Mouse (Mus musculus): ENCODE data around the gene Kif27. TPM values are rescaled to one million over a fixed set of nuclear protein-coding genes. Genes with fewer than 3 reads are reported as not detected.

The Kif27 gene
- total and polyA plus RNA-seq, 3 experiments = not detected

GRCm38 (mm10) chr13:58309499-58309898, 49.4 kb downstream of the Kif27 start:
- no peak overlapping the region for H3K4me2 ChIP-seq (ENCODE audit: insufficient read depth, low read depth, poor library complexity, severe bottlenecking)
- H3K27ac ChIP-seq (ENCODE audit: insufficient read depth, low read depth) = no peak overlapping the region
- H3K4me1 ChIP-seq (ENCODE audit: control insufficient read depth in 1 of 2, insufficient read depth in 2 of 2) = peaks cover 0 to 3% of the 10 kb centered on the region in 2 experiments; a peak in 1 of 4 replicates
- no peaks in the 10 kb centered on the region for H3K9me3 ChIP-seq (replicated peaks; ENCODE audit: low read length)
- TF ChIP-seq ETS1 (conservative IDR thresholded peaks at IDR 0.05; ENCODE audit: low read depth, low read length) = no peak
- TF ChIP-seq BHLHE40 (IDR thresholded peaks at IDR 0.05; ENCODE audit: low read depth, low read length) = no peak
- no peak for TF ChIP-seq ZC3H11A (IDR thresholded peaks at IDR 0.05; ENCODE audit: low read depth, low read length)
- no peak for TF ChIP-seq UBTF (IDR thresholded peaks at IDR 0.05; ENCODE audit: low read depth, low read length)
- TF ChIP-seq KAT2A (IDR thresholded peaks at IDR 0.05; ENCODE audit: insufficient replicate concordance, low read length) = no peak
- no peak for TF ChIP-seq HCFC1 (IDR thresholded peaks at IDR 0.05; ENCODE audit: low read depth, low read length)
- TF ChIP-seq SIN3A (IDR thresholded peaks at IDR 0.05; ENCODE audit: low read length) = no peak
- no peak for TF ChIP-seq POLR2AphosphoS2 (IDR thresholded peaks at IDR 0.05; ENCODE audit: low read depth, low read length)
- no peak for TF ChIP-seq MXI1 (IDR thresholded peaks at IDR 0.05; ENCODE audit: low read depth, low read length)
- no peak for TF ChIP-seq SMC3 (IDR thresholded peaks at IDR 0.05; ENCODE audit: low read depth, low read length)
- TF ChIP-seq CHD2 (IDR thresholded peaks at IDR 0.05; ENCODE audit: low read length) = no peak
- no peak for TF ChIP-seq E2F4 (IDR thresholded peaks at IDR 0.05; ENCODE audit: insufficient replicate concordance, low read depth, low read length)
- no peak overlapping the region for H3K9ac ChIP-seq (ENCODE audit: insufficient read depth, low read depth)
- dilution Hi-C loops (cut with MboI; ENCODE audit: extremely low pct_ligation_motif_present, extremely low pct_unique_long_range_greater_than_20kb, low sequenced_read_pairs) (no loop called here), in situ Hi-C loops (cut with MboI; ENCODE audit: low pct_ligation_motif_present, low pct_unique_long_range_greater_than_20kb, low sequenced_read_pairs) (no loop called here)
- no peak for DNase-seq (ENCODE audit: extremely low read depth)
- H3K36me3 ChIP-seq (replicated peaks in 1 of 2; ENCODE audit: control insufficient read depth in 1 of 2, insufficient read depth in 1 of 2, low read length in 1 of 2) = no peaks in the 10 kb centered on the region
- no peak overlapping the region for H3K4me3 ChIP-seq (replicated peaks in 1 of 3; ENCODE audit: low read depth in 2 of 3, low read length in 2 of 3, poor library complexity in 1 of 3)
- H3K79me2 ChIP-seq (replicated peaks; ENCODE audit: control insufficient read depth, extremely low read depth, insufficient read depth, poor library complexity, severe bottlenecking) = no peaks in the 10 kb centered on the region
- no peaks in the 10 kb centered on the region for H3K27me3 ChIP-seq (replicated peaks)

GRCm38 (mm10) chr13:58307453-58307852, 51.5 kb downstream of the Kif27 start:
- dilution Hi-C loops (cut with MboI; ENCODE audit: extremely low pct_ligation_motif_present, extremely low pct_unique_long_range_greater_than_20kb, low sequenced_read_pairs) = no loop called here
- Histone ChIP-seq H3K4me2 (ENCODE audit: insufficient read depth, low read depth, poor library complexity, severe bottlenecking) (no peak overlapping the region), H3K27me3 (replicated peaks) (no peaks in the 10 kb centered on the region), H3K4me1 (ENCODE audit: control insufficient read depth in 1 of 2, insufficient read depth in 2 of 2) (peaks cover 0 to 3% of the 10 kb centered on the region in 2 experiments; a peak in 1 of 4 replicates), H3K4me3 (replicated peaks in 1 of 3; ENCODE audit: low read depth in 2 of 3, low read length in 2 of 3, poor library complexity in 1 of 3) (no peak overlapping the region), H3K79me2 (replicated peaks; ENCODE audit: control insufficient read depth, extremely low read depth, insufficient read depth, poor library complexity, severe bottlenecking) (no peaks in the 10 kb centered on the region), H3K9ac (ENCODE audit: insufficient read depth, low read depth) (no peak overlapping the region), H3K27ac (ENCODE audit: insufficient read depth, low read depth) (no peak overlapping the region), H3K9me3 (replicated peaks; ENCODE audit: low read length) (no peaks in the 10 kb centered on the region), H3K36me3 (replicated peaks in 1 of 2; ENCODE audit: control insufficient read depth in 1 of 2, insufficient read depth in 1 of 2, low read length in 1 of 2) (no peaks in the 10 kb centered on the region)
- no peak for TF ChIP-seq JUND (conservative IDR thresholded peaks at IDR 0.05; ENCODE audit: low read depth, low read length)
- TF ChIP-seq BHLHE40 (IDR thresholded peaks at IDR 0.05; ENCODE audit: low read depth, low read length) = no peak
- TF ChIP-seq MAFK (IDR thresholded peaks at IDR 0.05; ENCODE audit: insufficient replicate concordance, low read length) = peak; percentile 79
- TF ChIP-seq CTCF (conservative IDR thresholded peaks at IDR 0.05 in 1 of 2, IDR thresholded peaks at IDR 0.05 in 1 of 2; ENCODE audit: low read depth in 2 of 2, low read length in 2 of 2) = no peak
- TF ChIP-seq USF2 (conservative IDR thresholded peaks at IDR 0.05; ENCODE audit: low read depth, low read length) = no peak
- no peak for DNase-seq (ENCODE audit: extremely low read depth)
- in situ Hi-C loops (cut with MboI; ENCODE audit: low pct_ligation_motif_present, low pct_unique_long_range_greater_than_20kb, low sequenced_read_pairs) = no loop called here

All from CH12.LX (cell line).